Mouse (Mus musculus) brain, embryonic 18.5 days (tissue): ENCODE measurements around the gene Tfap4.
A peak's percentile ranks its signal among the peaks of the same experiment; 100 is the strongest.

Experiments used
- DNase-seq: peaks from one replicate; pipeline ENCODE4 v3.0.0-alpha.2; 2012; ENCODE audit warnings: low read depth, low spot score

The Tfap4 gene

GRCm38 (mm10) chr16:4520673-4521072 is 39.0 kb downstream of the Tfap4 start:
- DNase-seq, result no peak

- DNase-seq, result no peak
These were observed 39.8 kb downstream of the Tfap4 start for GRCm38 (mm10) chr16:4519825-4520224.

GRCm38 (mm10) chr16:4519157-4519556 is 40.5 kb downstream of the Tfap4 start:
- DNase-seq, result no peak

GRCm38 (mm10) chr16:4517906-4518305 is 41.7 kb downstream of the Tfap4 start:
- no peak for DNase-seq

GRCm38 (mm10) chr16:4514383-4514782 is 45.3 kb downstream of the Tfap4 start:
- DNase-seq, result no peak

- peak; percentile 6 for DNase-seq
These were observed 46.8 kb downstream of the Tfap4 start for GRCm38 (mm10) chr16:4512661-4513438.

- no peak for DNase-seq
These were observed 48.3 kb downstream of the Tfap4 start for GRCm38 (mm10) chr16:4511371-4511770.

- DNase-seq, result no peak
These were observed 53.5 kb downstream of the Tfap4 start for GRCm38 (mm10) chr16:4506181-4506580.

GRCm38 (mm10) chr16:4503495-4503894 is 56.2 kb downstream of the Tfap4 start:
- DNase-seq, result no peak

GRCm38 (mm10) chr16:4502568-4502967 is 57.1 kb downstream of the Tfap4 start:
- no peak for DNase-seq

GRCm38 (mm10) chr16:4501703-4502102 is 58.0 kb downstream of the Tfap4 start:
- no peak for DNase-seq

GRCm38 (mm10) chr16:4500598-4501385 is 58.9 kb downstream of the Tfap4 start:
- no peak for DNase-seq

- no peak for DNase-seq
These were observed 61.7 kb downstream of the Tfap4 start for GRCm38 (mm10) chr16:4497762-4498607.

GRCm38 (mm10) chr16:4496470-4496869 is 63.2 kb downstream of the Tfap4 start:
- DNase-seq, result no peak

- no peak for DNase-seq
These were observed 63.8 kb downstream of the Tfap4 start for GRCm38 (mm10) chr16:4495861-4496260.
